Mouse (Mus musculus) myocyte (in vitro differentiated cells): ENCODE data around the gene Sco2. TPM values are rescaled to one million over a fixed set of nuclear protein-coding genes. Genes with fewer than 3 reads are reported as not detected.

Source experiments
- H3K27me3 ChIP-seq: one replicate; pipeline ENCODE4 v1.6.1; 2011; ENCODE audit not compliant: control insufficient read depth, insufficient read depth, insufficient read length
- H3K36me3 ChIP-seq: one replicate; pipeline ENCODE4 v1.6.1; 2011; ENCODE audit not compliant: control insufficient read depth, insufficient read depth
- H3K4me2 ChIP-seq: one replicate; pipeline ENCODE4 v1.6.1; 2011; ENCODE audit warnings: low read depth, control low read depth
- H3K4me3 ChIP-seq: one replicate; pipeline ENCODE4 v1.5.1; 2011; ENCODE audit warnings: mild to moderate bottlenecking, control low read depth, moderate library complexity
- H3K79me2 ChIP-seq: one replicate; pipeline ENCODE4 v1.6.1; 2011; ENCODE audit not compliant: control insufficient read depth, insufficient read depth
- H3ac ChIP-seq: one replicate; pipeline ENCODE4 v1.6.1; 2011; ENCODE audit not compliant: control insufficient read depth, insufficient read length
- CEBPB ChIP-seq: IDR thresholded peaks from 2 replicates; pipeline ENCODE4 v1.6.1; 2011; ENCODE audit warnings: mild to moderate bottlenecking, moderate library complexity; ENCODE audit not compliant: poor library complexity, insufficient read depth, severe bottlenecking
- E2F4 ChIP-seq: IDR thresholded peaks from one replicate; pipeline ENCODE4 v1.6.1; 2011; ENCODE audit warnings: mild to moderate bottlenecking, control low read depth, moderate library complexity; ENCODE audit not compliant: insufficient read depth
- MAX ChIP-seq: IDR thresholded peaks from one replicate; pipeline ENCODE4 v1.6.1; 2011; ENCODE audit warnings: low read depth, mild to moderate bottlenecking, control low read depth
- MYOD1 ChIP-seq, 3 experiments: IDR thresholded peaks; one replicate each; pipeline ENCODE4 v1.6.1; 2011; ENCODE audit warnings: control low read depth in 2 of 3, low read depth in 2 of 3, mild to moderate bottlenecking in 2 of 3, moderate library complexity in 1 of 3; ENCODE audit not compliant: insufficient read length in 2 of 3, control insufficient read depth in 1 of 3
- MYOG ChIP-seq, 3 experiments: IDR thresholded peaks; one replicate each; pipeline ENCODE4 v1.6.1; 2011; ENCODE audit warnings: control low read depth in 2 of 3, low read depth in 2 of 3, mild to moderate bottlenecking in 2 of 3; ENCODE audit not compliant: insufficient read length in 2 of 3, control insufficient read depth in 1 of 3, insufficient read depth in 1 of 3
- POLR2A ChIP-seq: IDR thresholded peaks from one replicate; pipeline ENCODE4 v1.6.1; 2011; ENCODE audit warnings: low read depth, mild to moderate bottlenecking, control low read depth, moderate library complexity; ENCODE audit not compliant: insufficient read length
- POLR2AphosphoS2 ChIP-seq: IDR thresholded peaks from one replicate; pipeline ENCODE4 v1.6.1; 2011; ENCODE audit warnings: low read depth, control low read depth; ENCODE audit not compliant: insufficient read length
- REST ChIP-seq: IDR thresholded peaks from one replicate; pipeline ENCODE4 v1.6.1; 2011; ENCODE audit warnings: mild to moderate bottlenecking, control low read depth, moderate library complexity; ENCODE audit not compliant: insufficient read depth, insufficient read length
- SRF ChIP-seq: IDR thresholded peaks from one replicate; pipeline ENCODE4 v1.6.1; 2011; ENCODE audit warnings: low read depth; ENCODE audit not compliant: control insufficient read depth, insufficient read length
- TCF12 ChIP-seq: IDR thresholded peaks from one replicate; pipeline ENCODE4 v1.6.1; 2011; ENCODE audit warnings: mild to moderate bottlenecking, control low read depth; ENCODE audit not compliant: poor library complexity, insufficient read depth, severe bottlenecking
- TCF3 ChIP-seq: IDR thresholded peaks from one replicate; pipeline ENCODE4 v1.6.1; 2011; ENCODE audit warnings: low read depth, control low read depth; ENCODE audit not compliant: insufficient read length
- USF1 ChIP-seq: IDR thresholded peaks from one replicate; pipeline ENCODE4 v1.6.1; 2011; ENCODE audit warnings: low read depth, mild to moderate bottlenecking, control low read depth, moderate library complexity
- polyA plus RNA-seq: library from polyadenylated mRNA; unstranded; fragments of >200 nt; fragmentation: generic; extraction: Trizol; gene quantifications from one replicate; pipeline ENCODE4 v1.2.1, GENCODE M21; 2012; ENCODE audit warnings: missing spikeins

The Sco2 gene
- polyA plus RNA-seq, 1 experiment: 28.0 TPM

GRCm38 (mm10) chr15:89336422-89336821 lies 37.2 kb downstream of the Sco2 start:
- H3K27me3 ChIP-seq: peaks cover 32% of the 10 kb centered on the region
- H3K4me2 ChIP-seq: no peak overlapping the region
- no peak overlapping the region for H3K4me3 ChIP-seq
- H3K79me2 ChIP-seq: no peaks in the 10 kb centered on the region
- H3K36me3 ChIP-seq: no peaks in the 10 kb centered on the region
- TF ChIP-seq POLR2AphosphoS2 (no peak), MYOD1 (IDR thresholded peaks at IDR 0.05; ENCODE audit: control insufficient read depth in 1 of 3, insufficient read length in 2 of 3, low read depth in 2 of 3) (no peak), POLR2A (no peak), TCF3 (no peak), TCF12 (no peak), REST (no peak), MYOG (IDR thresholded peaks at IDR 0.05; ENCODE audit: control insufficient read depth in 1 of 3, insufficient read depth in 1 of 3, insufficient read length in 2 of 3, low read depth in 2 of 3) (no peak), USF1 (no peak), MAX (no peak), E2F4 (no peak), SRF (no peak), CEBPB (no peak)
- no peak overlapping the region for H3ac ChIP-seq

GRCm38 (mm10) chr15:89334774-89335537 lies 38.7 kb downstream of the Sco2 start:
- Histone ChIP-seq H3K4me3 (no peak overlapping the region), H3K36me3 (no peaks in the 10 kb centered on the region), H3K4me2 (no peak overlapping the region), H3K79me2 (no peaks in the 10 kb centered on the region), H3K27me3 (peaks cover 29% of the 10 kb centered on the region), H3ac (no peak overlapping the region)
- TF ChIP-seq CEBPB (no peak), POLR2AphosphoS2 (no peak), POLR2A (no peak), REST (no peak), TCF3 (no peak), E2F4 (no peak), SRF (no peak), MYOD1 (IDR thresholded peaks at IDR 0.05; ENCODE audit: control insufficient read depth in 1 of 3, insufficient read length in 2 of 3, low read depth in 2 of 3) (no peak), MYOG (IDR thresholded peaks at IDR 0.05; ENCODE audit: control insufficient read depth in 1 of 3, insufficient read depth in 1 of 3, insufficient read length in 2 of 3, low read depth in 2 of 3) (no peak), MAX (no peak), USF1 (no peak), TCF12 (no peak)

GRCm38 (mm10) chr15:89334271-89334670 lies 39.4 kb downstream of the Sco2 start, which contains the start of gene Miox:
Gene Miox (plus strand): TSS chr15:89334398.
- Histone ChIP-seq H3ac (no peak within 1 kb of the TSS), H3K4me2 (no peak within 1 kb of the TSS), H3K4me3 (no peak within 1 kb of the TSS), H3K36me3 (no peaks in the 10 kb centered on the region), H3K79me2 (no peaks in the 10 kb centered on the region), H3K27me3 (peaks cover 29% of the 10 kb centered on the region)
- TF ChIP-seq MAX: no peak
- no peak for TF ChIP-seq SRF
- TF ChIP-seq E2F4: no peak

GRCm38 (mm10) chr15:89326441-89326840 lies 47.2 kb downstream of the Sco2 start:
- Histone ChIP-seq H3ac (no peak overlapping the region), H3K79me2 (no peaks in the 10 kb centered on the region), H3K27me3 (no peaks in the 10 kb centered on the region), H3K36me3 (no peaks in the 10 kb centered on the region), H3K4me3 (no peak overlapping the region), H3K4me2 (no peak overlapping the region)
- TF ChIP-seq POLR2A (peak; percentile 27), MAX (no peak), POLR2AphosphoS2 (peak; percentile 83), TCF3 (no peak), MYOD1 (IDR thresholded peaks at IDR 0.05; ENCODE audit: control insufficient read depth in 1 of 3, insufficient read length in 2 of 3, low read depth in 2 of 3) (no peak), SRF (no peak)

- Histone ChIP-seq H3ac (peak overlapping the region; percentile 24), H3K4me3 (peak overlapping the region; percentile 79), H3K27me3 (no peaks in the 10 kb centered on the region), H3K4me2 (peak overlapping the region; percentile 86), H3K79me2 (no peaks in the 10 kb centered on the region), H3K36me3 (no peaks in the 10 kb centered on the region)
- TF ChIP-seq MAX (no peak), TCF3 (no peak), TCF12 (no peak), REST (no peak), SRF (no peak), MYOD1 (IDR thresholded peaks at IDR 0.05; ENCODE audit: control insufficient read depth in 1 of 3, insufficient read length in 2 of 3, low read depth in 2 of 3) (no peak), E2F4 (no peak), POLR2AphosphoS2 (no peak), CEBPB (no peak), POLR2A (no peak), USF1 (no peak), MYOG (IDR thresholded peaks at IDR 0.05; ENCODE audit: control insufficient read depth in 1 of 3, insufficient read depth in 1 of 3, insufficient read length in 2 of 3, low read depth in 2 of 3) (no peak)
Measured at GRCm38 (mm10) chr15:89323656-89324055, 50.0 kb downstream of the Sco2 start.
